Mouse (Mus musculus) olfactory bulb, adult 2 months (tissue): Measurements from ENCODE around the gene Kcnrg. TPM values are rescaled to one million over a fixed set of nuclear protein-coding genes. Genes with fewer than 3 reads are reported as not detected.

Source experiments
- H3K27ac ChIP-seq: fragments of 200-500 bp; 2 replicates; pipeline ENCODE4 v1.5.1; 2012; ENCODE audit warnings: low read depth, low read length; ENCODE audit not compliant: insufficient read depth
- H3K4me1 ChIP-seq: fragments of 200-500 bp; 2 replicates; pipeline ENCODE4 v1.6.1; 2012; ENCODE audit warnings: low read length; ENCODE audit not compliant: control insufficient read depth, insufficient read depth
- H3K4me3 ChIP-seq: fragments of 200-500 bp; 2 replicates; pipeline ENCODE4 v1.5.1; 2012; ENCODE audit warnings: mild to moderate bottlenecking, low read depth, low read length, moderate library complexity; ENCODE audit not compliant: insufficient read depth
- CTCF ChIP-seq: fragments of 200-500 bp; IDR thresholded peaks from 2 replicates; pipeline ENCODE4 v1.5.1; 2012; ENCODE audit warnings: low read depth, mild to moderate bottlenecking, low read length, moderate library complexity; ENCODE audit not compliant: insufficient read depth
- POLR2A ChIP-seq: fragments of 200-500 bp; IDR thresholded peaks from 2 replicates; pipeline ENCODE4 v1.6.1; 2012; ENCODE audit warnings: mild to moderate bottlenecking, low read depth, low read length, moderate library complexity; ENCODE audit not compliant: insufficient read depth
- WGBS: fragments of 180-500 bp; shearing (Covaris S2); methylation state at CpG from one replicate; pipeline ENCODE4 v1.1.7; 2018; 5-methylcytosine and 5-hydroxymethylcytosine counted together
- polyA plus RNA-seq: library from polyadenylated mRNA; stranded (reverse); fragments of >200 nt; gene quantifications from 2 replicates; pipeline ENCODE4 v1.2.4, GENCODE M21; 2012; ENCODE audit warnings: low replicate concordance; ENCODE audit not compliant: missing spikeins, insufficient read depth, insufficient read length

The Kcnrg gene
- polyA plus RNA-seq, 1 experiment: not detected

DNA sequence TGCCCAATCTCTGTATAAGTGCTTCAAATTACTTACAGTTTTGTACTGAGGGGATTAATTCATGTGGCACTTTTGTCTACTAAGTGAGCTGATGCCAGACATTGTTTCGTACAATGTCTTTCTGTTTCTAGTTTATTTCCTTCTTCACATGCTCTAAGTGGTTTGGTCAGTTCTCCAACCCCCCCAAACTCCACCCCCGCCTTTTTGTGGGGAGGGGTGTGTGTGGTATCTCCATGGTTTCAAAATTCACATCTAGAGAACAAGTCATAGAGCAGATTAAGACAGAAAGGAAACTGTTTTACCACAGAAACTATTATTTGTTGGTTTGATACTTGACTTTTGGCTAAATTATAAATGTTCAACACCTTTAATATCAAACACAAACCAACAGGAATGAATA lies 13.1 kb downstream of the Kcnrg start:
- Histone ChIP-seq H3K4me3 (no peak overlapping the region), H3K4me1 (no peaks in the 10 kb centered on the region), H3K27ac (no peak overlapping the region)
- no peak for TF ChIP-seq POLR2A
- TF ChIP-seq CTCF: no peak
- 84% methylated on average over 2 of the region's 2 CpGs for WGBS

DNA sequence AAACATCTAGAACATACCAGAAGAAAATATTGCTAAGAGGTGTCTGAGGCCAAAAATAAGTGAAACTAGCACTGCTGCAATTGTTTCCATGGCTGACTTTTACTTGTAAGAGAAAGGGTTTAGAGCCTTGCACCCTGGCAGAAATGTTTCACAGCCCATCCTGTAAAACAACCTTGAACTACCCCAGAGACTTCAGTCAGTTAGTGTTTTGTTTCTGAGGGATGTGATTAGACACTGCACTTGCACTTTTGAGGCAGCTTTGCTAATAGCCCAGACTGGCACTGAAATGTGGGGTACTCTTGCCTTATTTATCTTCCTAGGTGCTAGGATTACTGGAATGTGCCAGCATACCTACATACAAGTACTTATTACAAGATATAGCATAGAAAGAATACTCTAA lies 28.7 kb downstream of the Kcnrg start:
- Histone ChIP-seq H3K27ac (no peak overlapping the region), H3K4me1 (no peaks in the 10 kb centered on the region), H3K4me3 (no peak overlapping the region)
- TF ChIP-seq POLR2A (no peak), CTCF (no peak)

DNA sequence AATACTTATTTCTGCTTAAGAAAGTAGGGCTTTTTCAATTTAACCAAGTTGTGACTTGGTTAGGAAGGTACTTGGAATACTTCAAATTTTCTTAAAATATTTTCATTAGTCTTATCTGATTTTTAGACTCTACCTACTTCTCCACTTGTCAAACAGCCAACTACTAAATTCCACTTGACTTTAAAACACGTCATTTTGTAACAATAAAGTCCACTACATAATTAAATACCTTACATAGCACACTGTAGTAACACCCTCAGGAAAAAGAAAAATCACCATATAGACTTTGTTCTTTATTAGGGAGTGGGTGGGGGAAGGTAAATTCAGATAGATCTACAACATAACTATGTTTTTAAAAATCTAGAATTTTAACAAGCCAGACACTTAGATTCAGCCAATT lies 35.4 kb downstream of the Kcnrg start:
- H3K4me3 ChIP-seq: no peak overlapping the region
- H3K27ac ChIP-seq: no peak overlapping the region
- WGBS: 60% methylated on average over 1 of the region's 1 CpGs
- TF ChIP-seq CTCF (no peak), POLR2A (no peak)
- no peaks in the 10 kb centered on the region for H3K4me1 ChIP-seq

DNA sequence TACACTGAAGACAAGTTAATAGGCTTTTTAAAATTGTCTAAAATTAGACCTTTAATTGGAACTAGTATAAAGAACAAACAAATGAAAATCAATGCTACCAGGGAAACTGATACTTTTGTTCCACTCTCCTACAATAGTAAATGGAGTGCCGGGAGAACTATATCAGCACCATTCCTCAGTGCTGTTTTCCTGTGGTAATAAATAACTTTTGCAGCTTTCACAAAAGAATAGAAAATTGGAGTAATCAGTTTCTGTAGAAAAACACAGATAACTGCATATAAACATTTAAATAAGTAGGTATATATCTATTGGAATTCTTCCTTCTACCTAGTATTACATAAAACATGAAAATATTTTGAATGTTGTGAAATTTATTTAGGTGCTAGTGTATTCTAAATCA lies 38.3 kb downstream of the Kcnrg start:
- Histone ChIP-seq H3K27ac (no peak overlapping the region), H3K4me3 (no peak overlapping the region), H3K4me1 (peaks cover 5% of the 10 kb centered on the region; the same call in 1 of the 2 replicates)
- WGBS: 25% methylated on average over 1 of the region's 1 CpGs
- TF ChIP-seq CTCF (no peak), POLR2A (no peak)

DNA sequence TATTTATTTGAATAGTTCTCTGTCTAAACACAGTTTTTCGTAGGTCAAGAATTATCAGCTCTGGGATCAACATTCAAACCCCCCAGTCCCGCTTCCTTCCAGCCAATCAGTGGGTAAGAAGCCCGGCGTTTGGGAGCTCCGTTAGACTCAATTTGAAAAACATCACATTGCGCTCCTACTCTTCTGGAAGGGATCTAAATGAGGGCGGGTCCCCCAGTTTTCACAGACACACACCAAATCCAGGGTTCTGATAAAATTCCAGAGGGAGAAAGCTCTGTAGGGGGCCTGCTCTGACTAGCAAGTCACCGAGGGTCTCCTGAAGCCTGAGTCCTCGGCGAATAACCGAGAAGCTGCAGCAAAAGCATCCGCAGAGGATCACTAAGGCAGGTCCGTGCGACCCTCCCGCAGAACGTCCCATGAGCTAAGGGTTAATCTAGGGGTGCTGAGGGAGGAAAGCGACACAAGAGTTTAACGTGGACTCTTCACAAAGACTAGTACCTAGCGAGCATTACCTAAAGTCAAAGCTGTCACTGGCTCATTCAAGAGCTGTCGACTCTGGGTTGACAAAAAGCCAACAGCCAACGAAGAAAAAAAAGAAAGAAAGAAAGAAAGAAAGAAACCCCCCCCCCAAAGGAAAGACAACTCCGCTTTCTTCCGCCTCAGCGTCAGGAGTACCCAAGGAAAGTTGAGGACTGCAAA lies 40.1 kb downstream of the Kcnrg start:
- under 1% methylated on average over 24 of the region's 24 CpGs for WGBS
- TF ChIP-seq POLR2A: no peak
- TF ChIP-seq CTCF: no peak
- H3K4me3 ChIP-seq: peak overlapping the region; percentile 99

DNA sequence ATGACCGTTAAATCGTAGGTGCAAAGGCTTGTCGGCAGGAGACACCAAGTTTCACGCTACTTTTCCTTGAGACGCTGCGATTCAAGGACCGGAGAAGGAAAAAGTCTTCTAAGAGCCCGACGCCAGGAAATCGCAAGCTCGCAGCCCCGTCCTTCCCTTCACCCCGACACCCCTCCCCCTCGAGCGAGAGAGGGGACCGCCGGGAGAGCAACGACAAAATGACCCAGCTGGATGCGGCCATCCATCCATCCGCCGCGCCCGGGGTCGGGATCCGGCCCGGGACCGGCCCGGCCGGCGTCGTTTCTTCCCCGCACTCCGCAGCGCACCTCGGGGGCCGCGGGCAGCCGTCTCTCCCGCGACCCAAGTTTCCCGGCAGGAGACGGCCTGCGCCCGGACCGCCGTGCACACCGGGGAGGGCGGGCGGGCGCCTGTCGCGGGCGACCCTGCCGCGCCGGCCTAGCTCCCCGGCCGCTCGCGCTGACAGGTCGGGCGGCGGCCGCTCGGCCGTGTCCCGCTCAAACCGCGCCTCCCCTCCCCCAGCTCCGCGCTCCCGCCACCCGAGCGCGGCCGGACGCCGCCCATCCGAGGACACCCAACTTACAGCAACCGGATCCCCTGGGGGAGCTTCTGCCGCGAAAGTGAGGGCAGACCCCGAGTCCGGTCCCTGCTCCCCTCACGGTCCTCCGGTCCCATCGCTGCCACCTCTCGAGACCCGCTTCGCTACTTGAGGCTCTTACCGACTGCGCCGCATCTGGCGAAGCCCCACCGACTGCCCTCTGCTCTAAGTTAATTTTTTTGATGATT lies 40.8 kb downstream of the Kcnrg start:
- TF ChIP-seq CTCF (no peak), POLR2A (no peak)
- Histone ChIP-seq H3K27ac (peak overlapping the region; percentile 75; the same call in 1 of the 2 replicates), H3K4me3 (peak overlapping the region; percentile 99), H3K4me1 (peaks cover 5% of the 10 kb centered on the region; the same call in 1 of the 2 replicates)
- WGBS: under 1% methylated on average over 95 of the region's 95 CpGs

More for the DNA sequence above, 40.1 kb downstream of the Kcnrg start:
- Histone ChIP-seq H3K4me1 (peaks cover 5% of the 10 kb centered on the region; the same call in 1 of the 2 replicates), H3K27ac (peak overlapping the region; percentile 75; the same call in 1 of the 2 replicates)

DNA sequence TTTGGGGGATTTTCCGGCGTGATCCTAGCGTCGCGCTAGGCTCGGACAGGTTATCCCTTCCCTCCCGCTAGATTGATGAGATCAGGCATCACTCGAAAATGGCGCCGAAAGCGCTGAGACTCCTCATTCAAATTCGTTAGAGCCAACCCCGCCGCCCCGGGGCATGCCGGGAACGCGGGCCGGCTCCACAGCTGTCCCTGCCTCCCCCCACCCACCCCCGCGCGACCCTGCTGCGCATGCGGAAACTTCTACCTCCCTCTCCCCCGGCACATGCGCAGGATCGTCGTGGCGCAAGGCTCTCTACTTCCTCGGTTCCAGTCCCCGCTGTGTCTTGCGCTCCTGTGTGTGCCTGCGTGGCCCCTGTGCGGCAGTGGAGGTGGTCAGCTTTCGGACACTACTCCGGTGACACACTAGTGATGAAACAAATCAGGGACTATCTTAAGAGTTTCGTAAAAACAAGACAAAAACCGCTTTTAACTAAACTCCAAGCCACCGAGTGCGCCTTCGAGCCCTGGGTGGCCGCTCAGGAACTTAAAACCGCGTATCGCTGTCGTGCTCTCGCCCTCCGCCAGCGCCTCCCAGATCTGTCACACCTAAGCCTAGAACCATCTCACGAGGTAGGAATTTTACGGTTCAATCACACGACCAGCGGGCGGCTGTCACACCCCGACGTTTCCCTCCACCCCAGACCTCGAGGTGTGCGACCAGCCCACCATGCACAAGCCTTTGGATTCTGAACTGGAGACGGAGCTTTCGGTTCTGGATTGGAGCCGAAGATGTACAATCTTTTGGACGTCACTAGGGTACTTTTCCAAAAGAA lies 41.6 kb downstream of the Kcnrg start:
- H3K27ac ChIP-seq: peak overlapping the region; percentile 84
- TF ChIP-seq CTCF (no peak), POLR2A (no peak; the same call in 1 of the 2 replicates)
- H3K4me1 ChIP-seq: peaks cover 5% of the 10 kb centered on the region; the same call in 1 of the 2 replicates
- 2% methylated on average over 62 of the region's 62 CpGs for WGBS
- peak overlapping the region; percentile 99 for H3K4me3 ChIP-seq

DNA sequence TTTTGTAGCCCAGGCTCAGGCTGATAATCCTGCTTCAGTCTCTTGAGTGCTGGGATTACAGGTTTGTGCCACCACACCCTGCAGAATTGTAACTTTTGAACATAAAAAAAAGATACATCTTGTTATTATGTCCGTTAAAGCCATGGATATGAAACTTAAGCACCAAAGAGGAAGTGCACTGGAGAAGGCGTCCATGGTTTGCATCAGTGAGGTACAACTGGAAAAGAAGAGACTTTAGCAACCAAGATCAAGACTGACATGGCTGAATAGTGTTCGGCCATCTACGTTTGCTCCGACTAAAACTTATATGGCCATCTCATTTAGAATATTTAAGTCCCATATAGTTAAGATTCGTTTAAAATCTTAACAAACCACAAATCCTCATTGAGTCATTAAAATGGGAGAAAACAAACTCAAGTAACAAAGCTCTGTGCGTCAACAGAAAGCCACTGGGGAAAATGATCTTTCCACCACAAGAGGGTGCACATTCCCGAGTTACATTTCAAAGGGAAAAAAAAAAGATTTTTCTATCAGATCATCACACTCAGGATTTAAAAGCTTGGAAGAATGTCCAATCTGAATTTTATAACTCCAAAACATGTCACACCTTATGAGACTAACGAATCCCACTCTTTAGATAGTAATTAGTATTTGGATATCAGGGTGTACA lies 43.2 kb downstream of the Kcnrg start:
- Histone ChIP-seq H3K4me3 (no peak overlapping the region), H3K4me1 (peaks cover 5% of the 10 kb centered on the region; the same call in 1 of the 2 replicates), H3K27ac (no peak overlapping the region)
- no peak for TF ChIP-seq POLR2A
- TF ChIP-seq CTCF: no peak
- WGBS: 30% methylated on average over 9 of the region's 9 CpGs
